Mouse (Mus musculus) MN1 (cell line): ENCODE data around the gene Ilf3.

Experiments
- DNase-seq: peaks from one replicate; pipeline ENCODE4 v3.0.0-alpha.2; 2016; ENCODE audit warnings: low spot score

Ilf3 gene

GRCm38 (mm10) chr9:21340411-21340810 is 27.3 kb upstream of the Ilf3 start:
- no peak for DNase-seq

- DNase-seq: no peak
Observed at GRCm38 (mm10) chr9:21346627-21347365, 20.9 kb upstream of the Ilf3 start.

- DNase-seq: no peak
Observed at GRCm38 (mm10) chr9:21348152-21348551, 19.5 kb upstream of the Ilf3 start.

- no peak for DNase-seq
Observed at GRCm38 (mm10) chr9:21351178-21351577, 16.5 kb upstream of the Ilf3 start.

DNA sequence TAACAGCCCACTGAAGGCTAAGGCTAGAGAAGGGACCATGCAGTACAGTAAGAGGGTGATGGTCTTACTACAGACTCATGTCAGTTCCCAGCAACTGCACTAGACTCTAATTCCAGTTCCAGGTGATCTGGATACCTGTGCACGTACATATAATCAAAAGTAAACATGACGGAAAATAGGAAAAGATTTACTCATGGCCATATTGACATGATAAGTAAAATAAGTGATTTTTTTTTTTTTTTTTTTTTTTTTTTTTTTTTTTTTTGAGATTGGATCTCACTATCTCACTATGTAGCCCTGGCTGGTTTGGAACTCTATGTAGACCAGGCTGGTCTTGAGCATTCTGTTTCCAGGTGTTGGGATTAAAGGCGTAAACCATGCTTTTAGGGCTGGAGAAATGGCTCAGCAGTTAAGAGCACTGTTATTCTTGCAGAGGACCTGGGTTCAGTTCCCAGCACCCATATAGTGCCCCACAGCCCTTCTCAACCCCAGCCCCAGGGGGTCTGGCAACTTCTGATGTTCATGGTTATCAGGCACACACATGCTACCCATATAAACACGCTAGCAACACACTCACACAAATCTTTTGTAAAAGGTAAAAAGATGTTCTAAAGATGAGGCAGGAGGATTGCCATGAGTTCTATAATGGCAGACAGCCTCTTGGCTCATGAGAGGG is 15.8 kb upstream of the Ilf3 start:
- DNase-seq: no peak

- no peak for DNase-seq
Observed at GRCm38 (mm10) chr9:21352463-21353372, 15.0 kb upstream of the Ilf3 start.

DNA sequence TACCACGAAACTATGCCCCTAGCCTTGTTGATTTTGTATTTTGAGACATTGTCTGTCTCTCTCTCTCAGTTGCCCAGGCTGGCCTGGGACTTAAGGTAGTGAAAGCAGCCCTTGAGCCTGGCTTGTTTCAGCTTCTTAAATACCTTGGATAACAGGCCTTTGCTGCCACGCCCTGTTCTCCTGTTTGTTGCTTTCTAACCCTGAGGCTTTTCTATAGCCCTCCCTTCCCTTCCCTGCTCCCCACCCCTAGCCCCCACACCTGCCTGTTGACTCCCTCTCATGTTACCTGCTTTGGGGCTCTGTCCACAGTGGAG is 14.3 kb upstream of the Ilf3 start:
- no peak for DNase-seq

GRCm38 (mm10) chr9:21354796-21355195 is 12.9 kb upstream of the Ilf3 start:
- no peak for DNase-seq

DNA sequence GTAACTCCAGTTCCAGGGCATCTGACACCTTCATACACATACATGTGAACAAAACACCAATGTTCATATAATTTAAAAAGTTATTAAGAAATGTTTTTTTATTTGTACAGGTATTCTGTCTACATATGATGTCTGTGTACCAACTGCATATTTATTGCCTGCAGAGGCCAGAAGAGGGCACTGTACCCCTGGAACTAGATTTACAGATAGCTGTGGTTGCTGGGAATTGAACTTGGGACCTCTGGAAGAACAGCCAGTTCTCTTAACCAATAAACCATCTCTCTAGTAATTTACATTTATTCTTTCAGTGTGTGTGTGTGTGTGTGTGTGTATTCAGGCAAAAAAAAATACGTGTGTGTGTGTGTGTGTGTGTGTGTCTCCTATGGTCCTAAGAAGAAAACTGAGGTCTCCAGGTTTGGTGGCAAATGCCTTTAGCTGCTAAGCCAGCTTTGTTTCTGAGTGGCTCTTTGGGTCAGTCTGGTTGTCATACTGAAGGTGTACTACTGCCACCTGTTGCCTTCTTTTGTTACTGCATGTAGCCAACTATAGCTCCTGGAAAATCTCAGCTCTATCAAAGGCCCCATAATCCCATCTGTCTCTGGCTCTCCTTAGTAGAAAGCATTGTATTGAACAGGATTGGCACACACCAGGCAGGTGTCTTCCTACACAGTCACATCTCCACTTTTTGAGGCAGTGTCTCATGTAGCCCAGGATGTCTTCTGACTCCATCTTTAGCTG is 10.5 kb upstream of the Ilf3 start:
- peak; percentile 74 for DNase-seq

DNA sequence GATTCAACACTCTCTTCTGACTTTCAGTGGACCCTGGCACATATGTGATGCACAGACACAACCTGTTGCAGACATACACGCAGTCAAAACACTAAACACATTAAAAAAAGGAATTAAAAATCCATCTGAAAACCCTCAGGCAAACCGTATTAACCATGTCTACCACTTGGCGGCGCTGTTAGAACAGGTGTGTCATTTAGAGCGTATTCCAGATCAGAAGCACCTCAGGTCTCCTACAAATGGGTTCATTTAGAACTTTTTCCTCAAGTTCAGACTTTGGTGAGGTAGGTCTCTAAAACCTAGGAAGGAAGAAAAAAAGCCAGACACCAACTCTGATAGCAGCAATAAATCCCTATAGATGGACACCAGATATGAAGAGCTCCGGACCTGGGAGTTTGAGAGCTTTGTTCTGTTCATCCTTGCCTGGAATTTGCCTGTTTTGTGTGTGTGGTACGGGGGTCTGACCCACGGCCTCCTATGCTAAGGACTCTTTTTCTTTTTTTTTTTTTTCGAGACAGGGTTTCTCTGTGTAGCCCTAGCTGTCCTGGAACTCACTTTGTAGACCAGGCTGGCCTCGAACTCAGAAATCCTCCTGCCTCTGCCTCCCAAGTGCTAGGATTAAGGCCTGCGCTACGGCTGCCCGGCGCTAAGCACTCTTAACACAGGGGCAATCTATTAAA is 990 bp upstream of the Ilf3 start:
- peak; percentile 68 for DNase-seq

DNA sequence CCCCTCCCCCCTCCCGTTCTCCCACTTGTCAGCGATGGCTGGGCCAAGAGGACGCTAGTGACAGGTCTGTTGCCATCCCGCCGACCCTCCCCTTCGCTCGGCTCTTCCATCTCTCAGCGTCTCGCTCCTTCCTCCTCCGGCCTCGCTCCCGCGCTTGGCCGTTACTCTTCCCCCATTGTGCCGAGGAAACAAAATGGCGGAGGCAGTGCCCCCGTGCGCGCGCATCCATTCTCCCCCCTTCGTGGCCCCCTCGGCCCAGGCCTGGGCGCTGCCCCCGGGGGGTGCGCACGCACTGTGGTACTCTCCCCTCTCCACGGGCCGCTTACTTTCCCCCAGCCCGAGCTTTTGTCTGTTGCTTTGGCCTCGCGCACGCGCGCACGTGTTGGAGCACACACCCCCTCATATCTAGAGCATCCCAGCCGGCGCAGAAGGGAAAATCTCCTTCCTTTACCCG is 487 bp downstream of the Ilf3 start:
- peak; percentile 64 for DNase-seq

- no peak for DNase-seq
Observed at GRCm38 (mm10) chr9:21369080-21369479, 1.4 kb downstream of the Ilf3 start.

DNA sequence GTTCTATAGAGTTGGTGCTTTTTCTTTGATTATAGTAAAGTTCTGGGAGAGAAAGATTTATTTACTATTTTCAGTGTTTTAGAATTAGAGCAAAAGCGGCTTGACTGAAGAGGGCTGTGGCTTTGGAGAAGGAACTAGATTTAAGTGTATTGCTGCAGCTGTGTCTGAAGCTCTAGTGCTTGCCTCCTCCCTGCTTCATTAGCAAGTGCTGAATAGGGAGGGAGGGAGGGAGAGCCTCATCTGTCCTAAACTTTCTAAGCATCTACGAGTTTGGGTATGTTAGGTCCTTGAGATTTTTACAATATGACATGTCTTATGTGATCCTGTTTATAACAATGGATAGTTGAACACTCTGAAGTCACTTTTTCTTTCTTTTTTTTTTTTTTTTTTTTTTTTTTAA is 3.2 kb downstream of the Ilf3 start:
- no peak for DNase-seq

- no peak for DNase-seq
Observed at GRCm38 (mm10) chr9:21372508-21372907, 4.8 kb downstream of the Ilf3 start.

GRCm38 (mm10) chr9:21379195-21379594 is 11.5 kb downstream of the Ilf3 start:
- no peak for DNase-seq

DNA sequence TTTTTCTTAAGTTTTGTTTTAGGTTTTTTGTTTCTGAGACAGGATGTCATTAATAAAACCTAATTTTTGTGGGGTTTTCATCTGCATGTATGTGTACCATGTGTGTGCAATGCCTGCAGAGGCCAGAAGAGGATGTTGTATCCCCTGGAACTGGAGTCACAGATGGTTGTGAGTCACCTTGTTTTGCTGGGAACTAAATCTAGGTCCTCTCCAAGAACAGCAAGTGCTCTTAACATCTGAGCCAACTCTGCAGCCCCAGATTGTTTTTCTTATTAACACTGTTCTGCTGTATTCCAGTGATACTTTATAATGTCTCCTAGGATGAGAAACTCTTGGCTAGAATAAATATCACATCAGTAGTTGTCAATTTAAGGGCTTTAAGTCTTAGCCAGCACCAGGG is 13.2 kb downstream of the Ilf3 start:
- no peak for DNase-seq

DNA sequence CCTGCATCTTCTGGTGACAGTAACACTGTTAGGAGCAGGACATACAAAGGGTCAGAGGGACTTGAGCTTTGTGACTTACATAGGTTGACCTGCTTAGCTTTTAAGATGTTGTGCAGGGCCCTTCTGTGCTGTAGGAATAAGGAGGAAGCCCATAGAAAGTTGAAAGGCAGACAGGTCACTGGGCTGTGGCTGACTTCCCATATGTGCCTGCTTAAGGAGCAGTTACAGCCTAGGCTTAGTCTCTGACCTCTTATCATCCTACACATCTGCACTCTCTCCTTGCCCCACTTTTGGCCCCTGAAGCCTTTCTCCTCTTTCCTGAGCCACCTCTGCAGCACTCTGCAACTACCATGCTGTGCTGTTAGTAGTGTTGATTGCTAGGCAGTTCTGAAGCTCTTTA is 16.3 kb downstream of the Ilf3 start:
- no peak for DNase-seq

- DNase-seq: no peak
Observed at GRCm38 (mm10) chr9:21392646-21393175, 25.0 kb downstream of the Ilf3 start.

DNA sequence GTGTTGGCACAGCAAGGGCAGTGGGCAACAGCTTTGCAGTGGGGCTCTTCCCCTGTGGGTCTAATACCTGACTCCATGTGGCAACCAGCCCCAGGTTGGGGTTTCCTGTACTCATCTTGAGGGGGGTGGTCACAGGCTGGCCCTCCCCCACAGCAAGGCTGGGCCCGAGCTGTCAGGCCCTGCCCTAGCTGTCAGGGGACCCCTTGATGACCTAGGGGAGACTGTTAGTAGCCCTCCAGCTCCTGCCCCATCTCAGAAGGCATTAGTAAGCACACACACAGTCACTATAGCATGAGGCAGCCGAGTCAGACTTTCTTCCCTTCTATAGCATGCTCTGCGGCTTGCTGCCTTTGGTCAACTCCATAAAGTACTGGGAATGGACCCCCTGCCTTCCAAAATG is 28.0 kb downstream of the Ilf3 start:
- no peak for DNase-seq

- no peak for DNase-seq
Observed at GRCm38 (mm10) chr9:21397170-21397569, 29.5 kb downstream of the Ilf3 start.

DNA sequence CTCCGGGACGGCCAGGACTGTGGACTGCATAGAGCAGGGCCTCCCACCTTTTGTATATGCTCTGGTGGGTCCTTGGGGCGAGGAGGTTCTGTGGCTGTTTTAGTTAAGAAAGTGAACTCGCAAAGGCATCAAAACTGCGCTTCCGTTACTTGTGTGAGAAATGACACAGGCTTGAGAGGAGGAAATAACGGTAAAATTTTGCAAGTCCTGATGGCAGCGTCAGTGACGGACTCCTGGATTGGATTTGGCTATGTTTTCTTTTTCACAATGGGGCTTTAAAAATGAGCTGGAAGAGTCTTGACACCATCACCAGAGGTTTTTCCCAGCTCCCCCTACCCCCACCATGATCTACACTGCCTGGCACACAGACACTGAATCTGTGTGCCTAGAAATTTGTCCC is 33.4 kb downstream of the Ilf3 start:
- DNase-seq: no peak
